8 mouse cellular contexts compared by ENCODE assay signal in genomic region chr1:171280916-171281527, GRCm38 (mm10). TPM values are rescaled to one million over a fixed set of nuclear protein-coding genes. Genes with fewer than 3 reads are reported as not detected.
DNase-seq lines count a peak whose midpoint lies in the region; ATAC-seq and TF ChIP-seq lines count a peak whose summit lies in the region.

Ppox (minus strand) TSS chr1:171281186.

- peak within 1 kb of the TSS; percentile 54 for H3K4me3 ChIP-seq in heart, embryonic 11.5 days (ENCODE audit: low read depth, low read length)
- H3K4me3 ChIP-seq in kidney, embryonic 16.5 days (ENCODE audit: low read length): peak within 1 kb of the TSS; percentile 80
- H3K4me3 ChIP-seq in liver, adult 2 months (ENCODE audit: insufficient read depth, low read depth, low read length): peak within 1 kb of the TSS; percentile 75
- H3K4me3 ChIP-seq in myocyte: peak within 1 kb of the TSS; percentile 60

- ATAC-seq in erythroblast, adult 5-6 weeks (replicated peaks; ENCODE audit: low FRiP score, poor library complexity, severe bottlenecking): peak; percentile 82
- peak; percentile 95 for ATAC-seq in heart, embryonic 11.5 days (replicated peaks; ENCODE audit: insufficient number of reproducible peaks, low FRiP score, low TSS enrichment)
- peak; percentile 98 for ATAC-seq in kidney, embryonic 16.5 days (ENCODE audit: low FRiP score, low TSS enrichment)

- H3K79me2 ChIP-seq in liver, adult 2 months (ENCODE audit: control insufficient read depth, insufficient read depth, low read length): no peaks in the 10 kb centered on the region; the same call in 1 of the 2 replicates
- no peaks in the 10 kb centered on the region for H3K79me2 ChIP-seq in myocyte (ENCODE audit: control insufficient read depth, insufficient read depth)

- H3K9ac ChIP-seq in heart, embryonic 11.5 days (ENCODE audit: low read depth, low read length): peak within 1 kb of the TSS; percentile 84
- peak within 1 kb of the TSS; percentile 83 for H3K9ac ChIP-seq in kidney, embryonic 16.5 days (replicated peaks; ENCODE audit: low read length)
- H3K9ac ChIP-seq in liver, adult 2 months (ENCODE audit: low read depth, low read length): peak within 1 kb of the TSS; percentile 85

- peaks cover 6% of the 10 kb centered on the region; the same call in 1 of the 2 replicates for H3K4me1 ChIP-seq in heart, embryonic 11.5 days (ENCODE audit: control insufficient read depth, insufficient read depth, low read length)
- peaks cover 21% of the 10 kb centered on the region for H3K4me1 ChIP-seq in kidney, embryonic 16.5 days (ENCODE audit: insufficient read depth, low read length)
- peaks cover 5% of the 10 kb centered on the region; the same call in 1 of the 2 replicates for H3K4me1 ChIP-seq in liver, adult 2 months (ENCODE audit: control insufficient read depth, insufficient read depth, low read length)

- H3K27ac ChIP-seq in heart, embryonic 11.5 days (ENCODE audit: low read depth, low read length): peak within 1 kb of the TSS; percentile 93
- H3K27ac ChIP-seq in kidney, embryonic 16.5 days (ENCODE audit: low read length): peak within 1 kb of the TSS; percentile 93
- peak within 1 kb of the TSS; percentile 87 for H3K27ac ChIP-seq in liver, adult 2 months (replicated peaks; ENCODE audit: insufficient read depth, low read depth, low read length)

- 0 out of 2 replicates have a peak, but pooled peaks have one; percentile 2 for TF ChIP-seq CTCF in liver, adult 2 months (IDR thresholded peaks at IDR 0.05; ENCODE audit: low read depth, low read length)

- H3K9me3 ChIP-seq in heart, embryonic 11.5 days (replicated peaks; ENCODE audit: control insufficient read depth, low read length): no peaks in the 10 kb centered on the region
- no peaks in the 10 kb centered on the region for H3K9me3 ChIP-seq in kidney, embryonic 16.5 days (ENCODE audit: low read length)

- WGBS in heart, embryonic 11.5 days (ENCODE audit: insufficient replicate concordance): under 1% methylated on average over 26 of the region's 26 CpGs
- under 1% methylated on average over 26 of the region's 26 CpGs for WGBS in kidney, embryonic 16.5 days
- under 1% methylated on average over 26 of the region's 26 CpGs for WGBS in liver, adult 2 months

- TF ChIP-seq POLR2A in liver, adult 2 months (IDR thresholded peaks at IDR 0.05; ENCODE audit: extremely low read depth, insufficient read depth, low read length): no peak
- TF ChIP-seq POLR2A in myocyte (IDR thresholded peaks at IDR 0.05; ENCODE audit: insufficient read length, low read depth): peak; percentile 39

- peak; percentile 82 to 87 for DNase-seq in B cell, adult 2 months
- peak; percentile 99 for DNase-seq in brain, adult 2 months (ENCODE audit: low read depth, low spot score)
- peak; percentile 98 for DNase-seq in liver, adult 2 months (ENCODE audit: extremely low read depth, low read depth, low spot score)
- peak; percentile 95 for DNase-seq in splenic B cell, adult 2 months (ENCODE audit: low read depth, low spot score)

- no peaks in the 10 kb centered on the region for H3K27me3 ChIP-seq in heart, embryonic 11.5 days (ENCODE audit: control insufficient read depth, insufficient read depth, low read length)
- no peaks in the 10 kb centered on the region for H3K27me3 ChIP-seq in kidney, embryonic 16.5 days (ENCODE audit: insufficient read depth, low read length)
- H3K27me3 ChIP-seq in liver, adult 2 months (ENCODE audit: control insufficient read depth, insufficient read depth, low read length): no peaks in the 10 kb centered on the region
- H3K27me3 ChIP-seq in myocyte (ENCODE audit: control insufficient read depth, insufficient read depth, insufficient read length): no peaks in the 10 kb centered on the region
- no peaks in the 10 kb centered on the region for H3K27me3 ChIP-seq in splenic B cell, adult 2 months (ENCODE audit: control insufficient read depth, insufficient read depth, low read length, poor library complexity, severe bottlenecking)

- H3K4me2 ChIP-seq in heart, embryonic 11.5 days: peak within 1 kb of the TSS; percentile 83
- H3K4me2 ChIP-seq in kidney, embryonic 16.5 days (replicated peaks; ENCODE audit: low read depth, low read length): peak within 1 kb of the TSS; percentile 88
- peak within 1 kb of the TSS; percentile 82 for H3K4me2 ChIP-seq in myocyte (ENCODE audit: low read depth)

- H3K36me3 ChIP-seq in heart, embryonic 11.5 days (ENCODE audit: control insufficient read depth, insufficient read depth, low read length): peaks cover 16% of the 10 kb centered on the region
- H3K36me3 ChIP-seq in kidney, embryonic 16.5 days (ENCODE audit: insufficient read depth, low read length): peaks cover 58% of the 10 kb centered on the region
- H3K36me3 ChIP-seq in liver, adult 2 months (ENCODE audit: control insufficient read depth, insufficient read depth, low read length): peaks cover 7% of the 10 kb centered on the region; the same call in 1 of the 2 replicates
- peaks cover 2% of the 10 kb centered on the region for H3K36me3 ChIP-seq in myocyte (ENCODE audit: control insufficient read depth, insufficient read depth)
- H3K36me3 ChIP-seq in splenic B cell, adult 2 months (ENCODE audit: control insufficient read depth, insufficient read depth, low read length, poor library complexity, severe bottlenecking): peaks cover 6% of the 10 kb centered on the region

- peak within 1 kb of the TSS; percentile 60 for H3ac ChIP-seq in myocyte (ENCODE audit: control insufficient read depth, insufficient read length)

TF ChIP-seq in myocyte, 11 proteins besides CTCF, POLR2A, EP300 and RAD21:
- TF ChIP-seq SRF (IDR thresholded peaks at IDR 0.05; ENCODE audit: control insufficient read depth, insufficient read length, low read depth) (no peak), MYOD1 (IDR thresholded peaks at IDR 0.05; ENCODE audit: control insufficient read depth in 1 of 3, insufficient read length in 2 of 3, low read depth in 2 of 3) (peak in 1 of 3 experiments; percentile 25), USF1 (IDR thresholded peaks at IDR 0.05; ENCODE audit: low read depth) (no peak), POLR2AphosphoS2 (IDR thresholded peaks at IDR 0.05; ENCODE audit: insufficient read length, low read depth) (no peak), REST (IDR thresholded peaks at IDR 0.05; ENCODE audit: insufficient read depth, insufficient read length) (no peak), MYOG (IDR thresholded peaks at IDR 0.05; ENCODE audit: control insufficient read depth in 1 of 3, insufficient read depth in 1 of 3, insufficient read length in 2 of 3, low read depth in 2 of 3) (peak in 2 of 3 experiments; percentile 25 to 46), E2F4 (IDR thresholded peaks at IDR 0.05; ENCODE audit: insufficient read depth) (peak; percentile 62), TCF12 (IDR thresholded peaks at IDR 0.05; ENCODE audit: insufficient read depth, poor library complexity, severe bottlenecking) (no peak), MAX (IDR thresholded peaks at IDR 0.05; ENCODE audit: low read depth) (no peak)
TF ChIP-seq in myocyte: peak in this region for 3.

RNA-seq across cellular contexts. Expression of gene Ppox, which starts in this region (rescaled TPM):
- 416 and 462 TPM in 2 replicates for total RNA-seq in erythroblast, adult 5-6 weeks (2015; ENCODE audit: low replicate concordance)
- 506 and 765 TPM in 2 replicates for total RNA-seq in erythroblast, adult 5-6 weeks (2017; ENCODE audit: low replicate concordance)
- polyA plus RNA-seq in heart, embryonic 11.5 days (2014; fragmentation: Nextera tagmentation; extraction: Ambion mirVana): 59.9 and 60.7 TPM in 2 replicates
- polyA plus RNA-seq in kidney, embryonic 16.5 days (2015; fragmentation: Nextera tagmentation; extraction: Ambion mirVana): 69.2 and 77.2 TPM in 2 replicates
- total RNA-seq in liver, adult 2 months (2014; rRNA removed): 11.0 and 14.4 TPM in 2 replicates
- 19.6 and 31.2 TPM in 2 replicates for polyA plus RNA-seq in liver, adult 2 months (2012; rRNA removed)
- polyA plus RNA-seq in myocyte (2012; fragmentation: generic; extraction: Trizol): 11.7 TPM

Comparison
In these comparisons a context has a peak if more than half of its experiments do, and no peak if none do; other contexts are left out.
1. Peak in every context shown above with its lines: DNase-seq, ATAC-seq, H3K4me3 ChIP-seq and H3K27ac ChIP-seq.
2. RNA of gene Ppox (total RNA-seq): 416 to 765 TPM in erythroblast, adult 5-6 weeks; 11.0 to 14.4 TPM in liver, adult 2 months; every median in the first group is over 10 times any median in the second.